In the genomic region with DNA sequence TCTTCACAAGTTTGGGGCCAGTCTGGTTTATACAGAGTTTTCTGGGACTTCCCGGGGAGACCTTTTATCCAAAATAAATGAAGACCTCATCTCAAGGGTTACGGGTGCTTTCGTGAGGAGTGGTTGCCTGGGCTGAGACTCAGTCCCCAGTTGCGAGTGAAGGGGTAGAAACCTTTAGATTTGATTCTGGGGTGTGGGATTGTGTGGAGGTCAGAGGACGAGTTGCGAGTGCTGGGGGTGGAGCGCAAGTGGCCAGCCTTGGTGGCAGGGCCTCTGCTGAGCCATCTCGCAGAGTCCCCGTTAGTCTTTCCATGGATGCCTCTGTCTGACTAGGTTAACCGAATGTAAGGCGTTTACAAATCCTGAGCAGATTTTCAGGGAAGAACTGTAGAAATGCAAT, we compare ENCODE assay signal across 8 mouse cellular contexts. TPM values are rescaled to one million over a fixed set of nuclear protein-coding genes. Genes with fewer than 3 reads are reported as not detected.
A peak's percentile ranks its signal among the peaks of the same experiment; 100 is the strongest.
DNase-seq lines count a peak whose midpoint lies in the region; ATAC-seq and TF ChIP-seq lines count a peak whose summit lies in the region.

No protein-coding gene starts in this region.

- H3K36me3 ChIP-seq in heart, embryonic 12.5 days: no peaks in the 10 kb centered on the region
- H3K36me3 ChIP-seq in erythroblast, embryonic 14.5 days (ENCODE audit: control insufficient read depth): peaks cover 2% of the 10 kb centered on the region
- no peaks in the 10 kb centered on the region for H3K36me3 ChIP-seq in intestine, embryonic 16.5 days (ENCODE audit: control insufficient read depth, insufficient read depth, low read length)
- H3K36me3 ChIP-seq in lung, postnatal 0 days (ENCODE audit: insufficient read depth, low read length): no peaks in the 10 kb centered on the region
- no peaks in the 10 kb centered on the region for H3K36me3 ChIP-seq in stomach, postnatal 0 days (ENCODE audit: control insufficient read depth, insufficient read depth, low read length)

- TF ChIP-seq EP300 in lung, postnatal 0 days (IDR thresholded peaks at IDR 0.05): no peak
- no peak for TF ChIP-seq EP300 in stomach, postnatal 0 days (optimal IDR thresholded peaks at IDR 0.05)

- H3K4me3 ChIP-seq in heart, embryonic 12.5 days: peak overlapping the region; percentile 91
- peak overlapping the region; percentile 95 for H3K4me3 ChIP-seq in erythroblast, embryonic 14.5 days (replicated peaks)
- H3K4me3 ChIP-seq in intestine, embryonic 16.5 days (ENCODE audit: low read length): peak overlapping the region; percentile 87
- H3K4me3 ChIP-seq in lung, postnatal 0 days (ENCODE audit: low read depth, low read length): peak overlapping the region; percentile 98
- H3K4me3 ChIP-seq in stomach, postnatal 0 days (ENCODE audit: low read depth, low read length): peak overlapping the region; percentile 91

- ATAC-seq in heart, embryonic 12.5 days (ENCODE audit: insufficient number of reproducible peaks, low FRiP score): no peak
- peak; percentile 15; the same call in 1 of the 2 replicates for ATAC-seq in intestine, embryonic 16.5 days
- ATAC-seq in lung, postnatal 0 days: no peak
- ATAC-seq in stomach, postnatal 0 days (ENCODE audit: low FRiP score, low TSS enrichment): peak; percentile 6; the same call in 1 of the 2 replicates

- WGBS in heart, embryonic 12.5 days: 3% methylated on average over 11 of the region's 11 CpGs
- WGBS in intestine, embryonic 16.5 days: 4% methylated on average over 11 of the region's 11 CpGs
- 2% methylated on average over 11 of the region's 11 CpGs for WGBS in lung, postnatal 0 days
- WGBS in stomach, postnatal 0 days: 4% methylated on average over 11 of the region's 11 CpGs

- TF ChIP-seq CTCF in lung, postnatal 0 days (IDR thresholded peaks at IDR 0.05): no peak
- no peak for TF ChIP-seq CTCF in stomach, postnatal 0 days (IDR thresholded peaks at IDR 0.05; ENCODE audit: low read depth)

- H3K27me3 ChIP-seq in heart, embryonic 12.5 days (replicated peaks): no peaks in the 10 kb centered on the region
- peaks cover 6% of the 10 kb centered on the region for H3K27me3 ChIP-seq in erythroblast, embryonic 14.5 days (ENCODE audit: control insufficient read depth)
- no peaks in the 10 kb centered on the region for H3K27me3 ChIP-seq in intestine, embryonic 16.5 days (replicated peaks; ENCODE audit: control insufficient read depth, insufficient read depth, low read length)
- H3K27me3 ChIP-seq in lung, postnatal 0 days (replicated peaks; ENCODE audit: insufficient read depth, low read length): no peaks in the 10 kb centered on the region
- no peaks in the 10 kb centered on the region for H3K27me3 ChIP-seq in stomach, postnatal 0 days (ENCODE audit: control insufficient read depth, insufficient read depth, low read length)

- DNase-seq in heart, adult 9 months (ENCODE audit: low spot score in 2 of 2): no peak
- peak; percentile 35 for DNase-seq in MN1 (ENCODE audit: low spot score)
- no peak for DNase-seq in lung, postnatal 0 days (ENCODE audit: low spot score)
- DNase-seq in stomach, postnatal 0 days (ENCODE audit: low spot score): peak; percentile 20
- DNase-seq in right cerebral cortex, postnatal 10 days (ENCODE audit: low spot score in 2 of 2): no peak

- H3K27ac ChIP-seq in heart, embryonic 12.5 days (ENCODE audit: poor library complexity, severe bottlenecking): peak overlapping the region; percentile 98
- H3K27ac ChIP-seq in intestine, embryonic 16.5 days (ENCODE audit: low read length): peak overlapping the region; percentile 65; the same call in 1 of the 2 replicates
- H3K27ac ChIP-seq in lung, postnatal 0 days (ENCODE audit: low read length): peak overlapping the region; percentile 98
- peak overlapping the region; percentile 81; the same call in 1 of the 2 replicates for H3K27ac ChIP-seq in stomach, postnatal 0 days (replicated peaks)

- H3K4me2 ChIP-seq in heart, embryonic 12.5 days: peak overlapping the region; percentile 81
- peak overlapping the region; percentile 67 for H3K4me2 ChIP-seq in intestine, embryonic 16.5 days (ENCODE audit: low read depth, low read length)
- H3K4me2 ChIP-seq in lung, postnatal 0 days (replicated peaks; ENCODE audit: low read depth, low read length): peak overlapping the region; percentile 70
- H3K4me2 ChIP-seq in stomach, postnatal 0 days (replicated peaks; ENCODE audit: low read depth): peak overlapping the region; percentile 72

- peaks cover 19% of the 10 kb centered on the region for H3K4me1 ChIP-seq in heart, embryonic 12.5 days (replicated peaks)
- peaks cover 44% of the 10 kb centered on the region for H3K4me1 ChIP-seq in erythroblast, embryonic 14.5 days (ENCODE audit: control insufficient read depth)
- H3K4me1 ChIP-seq in intestine, embryonic 16.5 days (ENCODE audit: control insufficient read depth, insufficient read depth, low read length): peaks cover 18% of the 10 kb centered on the region
- H3K4me1 ChIP-seq in lung, postnatal 0 days (ENCODE audit: insufficient read depth, low read depth, low read length): peaks cover 7% of the 10 kb centered on the region; the same call in 1 of the 2 replicates
- H3K4me1 ChIP-seq in stomach, postnatal 0 days (replicated peaks; ENCODE audit: control insufficient read depth, insufficient read depth): no peaks in the 10 kb centered on the region; the same call in 1 of the 2 replicates

- peak overlapping the region; percentile 96 for H3K9ac ChIP-seq in heart, embryonic 12.5 days
- H3K9ac ChIP-seq in intestine, embryonic 16.5 days (ENCODE audit: low read depth, low read length): peak overlapping the region; percentile 99
- H3K9ac ChIP-seq in lung, postnatal 0 days (replicated peaks; ENCODE audit: low read depth): peak overlapping the region; percentile 98; the same call in 1 of the 2 replicates
- H3K9ac ChIP-seq in stomach, postnatal 0 days (ENCODE audit: low read length): peak overlapping the region; percentile 98

- H3K9me3 ChIP-seq in heart, embryonic 12.5 days (replicated peaks): no peaks in the 10 kb centered on the region
- no peaks in the 10 kb centered on the region for H3K9me3 ChIP-seq in erythroblast, embryonic 14.5 days (ENCODE audit: control insufficient read depth, low read length)
- H3K9me3 ChIP-seq in intestine, embryonic 16.5 days (ENCODE audit: control insufficient read depth, low read length): no peaks in the 10 kb centered on the region
- no peaks in the 10 kb centered on the region for H3K9me3 ChIP-seq in lung, postnatal 0 days (ENCODE audit: low read length)
- no peaks in the 10 kb centered on the region for H3K9me3 ChIP-seq in stomach, postnatal 0 days (ENCODE audit: control insufficient read depth, low read length)

RNA-seq across cellular contexts. Expression of a gene that starts 0.8 kb away (rescaled TPM):
- 38.3 and 40.0 TPM in 2 replicates for polyA plus RNA-seq in heart, embryonic 12.5 days (2016; fragmentation: Nextera tagmentation; extraction: Ambion mirVana)
- 0.97 and 1.1 TPM in 2 replicates for polyA plus RNA-seq in erythroblast, embryonic 14.5 days (2012)
- polyA plus RNA-seq in intestine, embryonic 16.5 days (2015; fragmentation: Nextera tagmentation; extraction: Ambion mirVana): 16.3 and 21.7 TPM in 2 replicates
- polyA plus RNA-seq in lung, postnatal 0 days (2015; fragmentation: Nextera tagmentation; extraction: Ambion mirVana): 43.3 and 50.3 TPM in 2 replicates
- 36.3 and 41.0 TPM in 2 replicates for polyA plus RNA-seq in stomach, postnatal 0 days (2015; fragmentation: Nextera tagmentation; extraction: Ambion mirVana)

RNA-seq across cellular contexts. Expression of a gene that starts 1.0 kb away (rescaled TPM):
- polyA plus RNA-seq in heart, embryonic 12.5 days (2016; fragmentation: Nextera tagmentation; extraction: Ambion mirVana): 4.9 and 5.0 TPM in 2 replicates
- polyA plus RNA-seq in erythroblast, embryonic 14.5 days (2012): 1.3 and 1.6 TPM in 2 replicates
- 0.91 and 2.1 TPM in 2 replicates for polyA plus RNA-seq in intestine, embryonic 16.5 days (2015; fragmentation: Nextera tagmentation; extraction: Ambion mirVana)
- polyA plus RNA-seq in lung, postnatal 0 days (2015; fragmentation: Nextera tagmentation; extraction: Ambion mirVana): 8.5 and 9.5 TPM in 2 replicates
- 6.9 and 8.5 TPM in 2 replicates for polyA plus RNA-seq in stomach, postnatal 0 days (2015; fragmentation: Nextera tagmentation; extraction: Ambion mirVana)

Comparison
In these comparisons a context has a peak if more than half of its experiments do, and no peak if none do; other contexts are left out.
1. ATAC-seq: peak in intestine, embryonic 16.5 days (single experiment) and stomach, postnatal 0 days (single experiment); none in heart, embryonic 12.5 days (single experiment) and lung, postnatal 0 days (single experiment).
2. DNase-seq: peak in MN1 (single experiment) and stomach, postnatal 0 days (single experiment); none in heart, adult 9 months (0 of 2), lung, postnatal 0 days (single experiment) and right cerebral cortex, postnatal 10 days (0 of 2).
3. Peak in every context shown above with its lines, with median percentiles within 50 percentile points of each other: H3K27ac ChIP-seq, H3K4me2 ChIP-seq, H3K4me3 ChIP-seq and H3K9ac ChIP-seq.